ENCODE assay signal across 9 mouse cellular contexts in genomic region chr14:46704316-46704751, GRCm38 (mm10). TPM values are rescaled to one million over a fixed set of nuclear protein-coding genes. Genes with fewer than 3 reads are reported as not detected.
DNase-seq lines count a peak whose midpoint lies in the region; ATAC-seq and TF ChIP-seq lines count a peak whose summit lies in the region.
"Had no signal": no experiment of that assay in that cellular context is flagged by ENCODE, and none has a peak within 500 bp of the region (broad histone marks: within the 10 kb centered on the region; RNA-seq: fewer than 3 reads in every experiment).

No protein-coding gene starts in this region.

- no peak overlapping the region for H3ac ChIP-seq in C2C12 (ENCODE audit: control insufficient read depth, insufficient read length, low read depth)

- no peaks in the 10 kb centered on the region for H3K79me3 ChIP-seq in C2C12 (ENCODE audit: low read depth)

- intact Hi-C loops in gastrocnemius, postnatal 14 days (cut with DNase I; ENCODE audit: low total_unique reads), result loop anchor here (10.0 kb wide), 1 partner anchor 140 kb away; no protein-coding TSS in a partner anchor

- no peaks in the 10 kb centered on the region for H3K36me3 ChIP-seq in C2C12 (ENCODE audit: control insufficient read depth, insufficient read depth)
- H3K36me3 ChIP-seq in lung, embryonic 16.5 days (ENCODE audit: control insufficient read depth, insufficient read depth, low read length), result no peaks in the 10 kb centered on the region

- H3K9me3 ChIP-seq in lung, embryonic 16.5 days (ENCODE audit: control insufficient read depth, low read length), result no peaks in the 10 kb centered on the region

- no peak for TF ChIP-seq CTCF in C2C12 (IDR thresholded peaks at IDR 0.05; ENCODE audit: control insufficient read depth, insufficient read depth, insufficient read length)

- H3K4me3 ChIP-seq in C2C12 (ENCODE audit: insufficient read depth, poor library complexity, severe bottlenecking), result no peak overlapping the region
- H3K4me3 ChIP-seq in lung, embryonic 16.5 days (ENCODE audit: low read length), result peak overlapping the region; percentile 30
- H3K4me3 ChIP-seq: erythroblast, embryonic 14.5 days had no signal

- no peaks in the 10 kb centered on the region for H3K79me2 ChIP-seq in C2C12 (ENCODE audit: control insufficient read depth, insufficient read depth)

- H3K27ac ChIP-seq in lung, embryonic 16.5 days (ENCODE audit: low read length), result peak overlapping the region; percentile 80

- ATAC-seq in lung, embryonic 16.5 days (ENCODE audit: low read depth), result peak; percentile 71

- H3K9ac ChIP-seq in lung, embryonic 16.5 days (ENCODE audit: low read length), result peak overlapping the region; percentile 55

- H3K4me2 ChIP-seq in lung, embryonic 16.5 days (ENCODE audit: low read depth, low read length), result peak overlapping the region; percentile 53

- peak; percentile 47 for DNase-seq in gastrocnemius, postnatal 14 days
- DNase-seq in kidney, adult 18-20 months, result peak; percentile 26
- DNase-seq in yolk sac, embryonic 10.5 days (ENCODE audit: low spot score), result peak; percentile 79
- DNase-seq in right cerebral cortex, postnatal 4 days, result no peak
- no peak for DNase-seq in left cerebral cortex, adult 9 months (ENCODE audit: low spot score in 2 of 2)
- DNase-seq in cerebellum, adult 11 months, result no peak

- H3K4me1 ChIP-seq in lung, embryonic 16.5 days (replicated peaks; ENCODE audit: control insufficient read depth, insufficient read depth, low read length), result peaks cover 13% of the 10 kb centered on the region

- H3K27me3 ChIP-seq in C2C12 (ENCODE audit: control insufficient read depth, insufficient read depth, insufficient read length), result no peaks in the 10 kb centered on the region
- no peaks in the 10 kb centered on the region for H3K27me3 ChIP-seq in lung, embryonic 16.5 days (ENCODE audit: control insufficient read depth, insufficient read depth, low read depth, low read length)

- 26% methylated on average over 9 of the region's 9 CpGs for WGBS in lung, embryonic 16.5 days

TF ChIP-seq in C2C12, 6 proteins besides CTCF, POLR2A, EP300 and RAD21:
- TF ChIP-seq MYOD1 (IDR thresholded peaks at IDR 0.05; ENCODE audit: control insufficient read depth, insufficient read length, low read depth) (no peak), MAX (IDR thresholded peaks at IDR 0.05) (no peak), FOSL1 (IDR thresholded peaks at IDR 0.05; ENCODE audit: insufficient read depth, low read length, poor library complexity, severe bottlenecking) (no peak), CEBPB (IDR thresholded peaks at IDR 0.05; ENCODE audit: low read depth) (peak; percentile 89), USF1 (IDR thresholded peaks at IDR 0.05; ENCODE audit: low read depth) (no peak)

RNA-seq across cellular contexts. Expression of gene Cdkn3, which starts 56.0 kb away (rescaled TPM):
- polyA plus RNA-seq in C2C12 (2012; fragmentation: generic; extraction: Trizol), result 18.2 TPM
- total RNA-seq in gastrocnemius, postnatal 14 days (2021), result 1 to 10 TPM; 2.1 to 2.8 TPM
- polyA plus RNA-seq in lung, embryonic 16.5 days (2015; fragmentation: Nextera tagmentation; extraction: Ambion mirVana), result 66.7 and 73.6 TPM in 2 replicates

Comparison
In these comparisons a context has a peak if more than half of its experiments do, and no peak if none do; other contexts are left out.
1. DNase-seq: peak in gastrocnemius, postnatal 14 days (single experiment), kidney, adult 18-20 months (single experiment) and yolk sac, embryonic 10.5 days (single experiment); none in right cerebral cortex, postnatal 4 days (single experiment), left cerebral cortex, adult 9 months (0 of 2) and cerebellum, adult 11 months (single experiment).